Mouse (Mus musculus): Measurements from ENCODE around the gene Wdfy3. TPM values are rescaled to one million over a fixed set of nuclear protein-coding genes. Genes with fewer than 3 reads are reported as not detected.

Wdfy3 gene
- total and polyA plus RNA-seq, 2 experiments from 2014 or later: 18.2 to 89.2 TPM

DNA sequence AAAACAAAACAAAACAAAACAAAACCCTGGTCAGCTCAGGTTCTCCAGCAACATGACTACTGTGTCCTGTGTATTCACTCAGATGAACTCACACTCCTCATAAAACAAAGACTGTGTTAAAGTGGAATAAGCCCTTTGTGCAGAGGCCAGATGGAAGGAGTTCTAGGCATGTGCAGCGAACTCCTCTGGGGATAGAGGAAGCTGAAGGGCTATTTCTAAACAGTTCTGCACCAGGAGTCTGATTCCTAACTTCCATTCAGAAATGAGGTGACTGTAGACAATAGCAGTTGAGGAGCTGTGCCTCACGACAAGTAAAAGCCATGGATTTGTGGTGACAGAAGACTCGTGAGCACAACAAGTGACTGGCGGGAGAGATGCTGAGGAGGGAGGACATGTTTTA is 2.3 kb upstream of the Wdfy3 start:
- H3K4me1 ChIP-seq (ENCODE audit: insufficient read depth, low read length): peaks cover 9% of the 10 kb centered on the region; the same call in 1 of the 2 replicates
- DNase-seq (ENCODE audit: low spot score) (peak; percentile 22), ATAC-seq (ENCODE audit: low FRiP score) (no peak)
- no peak overlapping the region for H3K4me2 ChIP-seq (ENCODE audit: low read depth, low read length, poor library complexity, severe bottlenecking)
- H3K4me3 ChIP-seq (ENCODE audit: low read depth, low read length): no peak overlapping the region
- H3K36me3 ChIP-seq (ENCODE audit: insufficient read depth, low read length): no peaks in the 10 kb centered on the region; the same call in 1 of the 2 replicates
- no peaks in the 10 kb centered on the region for H3K9me3 ChIP-seq (ENCODE audit: low read length)
- no peak overlapping the region for H3K27ac ChIP-seq (ENCODE audit: low read depth, low read length)
- no peak overlapping the region for H3K9ac ChIP-seq (replicated peaks; ENCODE audit: low read length, poor library complexity, severe bottlenecking)
- WGBS: 30% methylated on average over 4 of the region's 4 CpGs
- H3K27me3 ChIP-seq (ENCODE audit: insufficient read depth, low read length): no peaks in the 10 kb centered on the region
- no peak for TF ChIP-seq CTCF (IDR thresholded peaks at IDR 0.05)

DNA sequence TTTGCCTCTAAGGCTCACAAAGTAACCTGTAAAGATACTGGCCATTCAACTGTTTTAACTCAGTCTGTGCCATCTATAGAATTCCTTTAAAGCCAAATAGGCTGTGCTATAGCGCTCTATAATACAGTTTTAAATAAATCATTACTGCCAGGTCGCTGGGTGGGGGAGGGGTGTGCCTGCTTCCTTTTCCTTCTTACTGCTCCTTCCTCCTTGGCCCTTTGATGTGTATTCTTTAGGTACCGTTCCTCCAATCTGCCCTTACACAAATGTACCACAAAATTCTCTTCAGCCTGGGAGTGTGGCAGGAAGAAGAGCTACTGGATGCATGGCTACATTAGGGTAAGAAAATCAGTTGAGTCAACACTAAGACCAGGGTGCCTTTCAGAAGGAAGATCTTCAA is 1.5 kb upstream of the Wdfy3 start:
- peaks cover 15% of the 10 kb centered on the region; the same call in 1 of the 2 replicates for H3K4me1 ChIP-seq (ENCODE audit: insufficient read depth, low read length)
- no peak overlapping the region for H3K9ac ChIP-seq (replicated peaks; ENCODE audit: low read length, poor library complexity, severe bottlenecking)
- H3K27ac ChIP-seq (ENCODE audit: low read depth, low read length): 0 out of 2 replicates have a peak overlapping the region, but pooled peaks have one; percentile 99
- WGBS: 30% methylated on average over 3 of the region's 3 CpGs
- H3K4me3 ChIP-seq (ENCODE audit: low read depth, low read length): no peak overlapping the region
- H3K36me3 ChIP-seq (ENCODE audit: insufficient read depth, low read length): no peaks in the 10 kb centered on the region; the same call in 1 of the 2 replicates
- H3K4me2 ChIP-seq (ENCODE audit: low read depth, low read length, poor library complexity, severe bottlenecking): peak overlapping the region; percentile 56; the same call in 1 of the 2 replicates
- no peaks in the 10 kb centered on the region for H3K27me3 ChIP-seq (ENCODE audit: insufficient read depth, low read length)
- no peaks in the 10 kb centered on the region for H3K9me3 ChIP-seq (ENCODE audit: low read length)
- ATAC-seq (ENCODE audit: low FRiP score): no peak
- DNase-seq (ENCODE audit: low spot score): no peak
- no peak for TF ChIP-seq CTCF (IDR thresholded peaks at IDR 0.05)

DNA sequence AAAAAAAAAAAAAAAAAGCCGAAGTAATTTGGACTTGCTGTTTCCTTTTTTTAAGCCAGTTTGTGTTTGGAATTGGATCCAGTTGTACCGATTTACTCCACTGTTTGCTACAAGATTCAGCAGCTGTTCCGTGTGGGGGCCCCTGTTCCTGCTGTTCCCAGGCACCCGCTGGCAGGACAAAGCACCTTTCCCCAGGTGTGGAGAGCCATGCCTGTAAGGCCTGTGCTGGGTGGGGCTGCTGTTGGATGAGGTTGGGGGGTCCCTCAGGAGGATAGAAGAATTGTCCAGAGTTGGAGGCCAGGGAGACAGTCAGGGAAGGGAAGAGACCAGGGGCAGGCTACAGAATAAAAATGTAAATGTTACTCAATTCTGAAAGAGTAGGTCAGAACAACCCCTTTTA is 1.1 kb upstream of the Wdfy3 start:
- ATAC-seq (ENCODE audit: low FRiP score): no peak

DNA sequence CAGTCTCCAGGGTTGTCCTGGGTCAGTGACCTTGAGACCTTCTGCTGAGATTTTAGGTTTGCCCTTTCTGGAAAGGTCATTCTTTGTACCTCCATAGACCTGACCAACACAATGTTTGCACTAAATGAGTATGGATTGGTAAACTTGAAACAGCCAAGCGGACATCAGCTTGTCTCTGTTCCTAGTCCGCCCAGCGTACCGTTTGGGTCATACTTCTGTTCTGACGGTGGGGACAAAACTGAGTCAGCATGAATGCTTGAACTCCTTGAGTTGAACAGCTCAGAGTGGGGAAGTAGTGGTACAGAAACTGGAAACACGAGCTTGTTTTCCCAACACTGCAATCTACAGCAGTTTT is 670 bp upstream of the Wdfy3 start:
- peak; percentile 40 for DNase-seq (ENCODE audit: low spot score)
- Histone ChIP-seq H3K4me1 (ENCODE audit: insufficient read depth, low read length) (peaks cover 15% of the 10 kb centered on the region; the same call in 1 of the 2 replicates), H3K27ac (ENCODE audit: low read depth, low read length) (peak overlapping the region; percentile 99), H3K4me2 (ENCODE audit: low read depth, low read length, poor library complexity, severe bottlenecking) (peak overlapping the region; percentile 56), H3K9me3 (ENCODE audit: low read length) (no peaks in the 10 kb centered on the region), H3K27me3 (ENCODE audit: insufficient read depth, low read length) (no peaks in the 10 kb centered on the region), H3K4me3 (ENCODE audit: low read depth, low read length) (peak overlapping the region; percentile 91), H3K36me3 (ENCODE audit: insufficient read depth, low read length) (no peaks in the 10 kb centered on the region; the same call in 1 of the 2 replicates), H3K9ac (replicated peaks; ENCODE audit: low read length, poor library complexity, severe bottlenecking) (peak overlapping the region; percentile 100)
- 10% methylated on average over 6 of the region's 6 CpGs for WGBS
- no peak for TF ChIP-seq CTCF (IDR thresholded peaks at IDR 0.05)
- 0 out of 2 replicates have a peak, but pooled peaks have one; percentile 0 for ATAC-seq (ENCODE audit: low FRiP score)

More for the DNA sequence above, 1.1 kb upstream of the Wdfy3 start:
- no peaks in the 10 kb centered on the region for H3K27me3 ChIP-seq (ENCODE audit: insufficient read depth, low read length)
- H3K9ac ChIP-seq (replicated peaks; ENCODE audit: low read length, poor library complexity, severe bottlenecking): peak overlapping the region; percentile 100; the same call in 1 of the 2 replicates
- peak overlapping the region; percentile 91; the same call in 1 of the 2 replicates for H3K4me3 ChIP-seq (ENCODE audit: low read depth, low read length)
- H3K4me2 ChIP-seq (ENCODE audit: low read depth, low read length, poor library complexity, severe bottlenecking): peak overlapping the region; percentile 56
- no peak for DNase-seq (ENCODE audit: low spot score)
- WGBS: 36% methylated on average over 4 of the region's 4 CpGs
- H3K4me1 ChIP-seq (ENCODE audit: insufficient read depth, low read length): peaks cover 15% of the 10 kb centered on the region; the same call in 1 of the 2 replicates
- peak overlapping the region; percentile 99; the same call in 1 of the 2 replicates for H3K27ac ChIP-seq (ENCODE audit: low read depth, low read length)
- no peaks in the 10 kb centered on the region; the same call in 1 of the 2 replicates for H3K36me3 ChIP-seq (ENCODE audit: insufficient read depth, low read length)
- TF ChIP-seq CTCF (IDR thresholded peaks at IDR 0.05): no peak
- no peaks in the 10 kb centered on the region for H3K9me3 ChIP-seq (ENCODE audit: low read length)

DNA sequence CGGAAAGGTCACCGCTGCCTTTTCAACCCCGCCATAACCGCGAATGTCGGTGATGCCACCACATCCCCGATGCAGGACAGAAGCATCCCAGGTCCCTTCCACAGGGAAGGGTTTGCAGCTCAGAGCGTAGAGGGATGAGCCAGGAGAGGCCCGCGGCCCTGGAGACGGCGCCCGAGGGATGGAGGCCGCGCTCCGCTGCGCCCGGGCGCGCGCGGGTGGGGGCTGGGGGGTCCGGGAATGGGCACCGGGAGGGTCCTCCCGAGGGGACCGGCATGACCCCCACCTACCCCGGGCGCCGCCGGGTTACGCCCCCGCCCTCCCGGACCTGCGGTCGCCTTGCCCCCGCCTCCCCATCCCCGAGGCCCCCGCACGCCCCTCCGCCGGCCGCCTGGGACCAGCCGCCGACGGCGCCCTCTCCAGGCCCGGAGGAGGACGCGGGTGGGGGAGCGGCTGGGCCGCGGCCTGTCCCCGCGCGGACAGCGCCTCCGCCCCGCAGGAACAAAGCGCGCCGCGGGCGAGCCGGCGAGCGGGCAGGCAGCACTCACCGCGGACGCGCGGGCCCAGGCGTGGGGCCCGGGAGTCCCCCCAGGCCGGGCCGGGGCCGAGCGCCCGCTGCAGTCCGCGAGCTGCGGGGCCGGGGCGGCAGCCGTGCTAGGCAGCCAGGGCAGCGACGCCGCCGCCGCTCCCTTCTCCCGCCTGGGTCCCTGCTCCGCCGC is 512 bp downstream of the Wdfy3 start:
- no peaks in the 10 kb centered on the region; the same call in 1 of the 2 replicates for H3K36me3 ChIP-seq (ENCODE audit: insufficient read depth, low read length)
- H3K4me2 ChIP-seq (ENCODE audit: low read depth, low read length, poor library complexity, severe bottlenecking): peak overlapping the region; percentile 56
- H3K9ac ChIP-seq (replicated peaks; ENCODE audit: low read length, poor library complexity, severe bottlenecking): peak overlapping the region; percentile 100
- DNase-seq (ENCODE audit: low spot score): peak; percentile 53
- 1% methylated on average over 51 of the region's 92 CpGs for WGBS
- H3K9me3 ChIP-seq (ENCODE audit: low read length): no peaks in the 10 kb centered on the region
- peak; percentile 16; the same call in 1 of the 2 replicates for TF ChIP-seq CTCF (IDR thresholded peaks at IDR 0.05)
- peak overlapping the region; percentile 91 for H3K4me3 ChIP-seq (ENCODE audit: low read depth, low read length)
- H3K27me3 ChIP-seq (ENCODE audit: insufficient read depth, low read length): no peaks in the 10 kb centered on the region
- H3K4me1 ChIP-seq (ENCODE audit: insufficient read depth, low read length): peaks cover 15% of the 10 kb centered on the region; the same call in 1 of the 2 replicates
- peak; percentile 81 for ATAC-seq (ENCODE audit: low FRiP score)
- peak overlapping the region; percentile 99 for H3K27ac ChIP-seq (ENCODE audit: low read depth, low read length)

DNA sequence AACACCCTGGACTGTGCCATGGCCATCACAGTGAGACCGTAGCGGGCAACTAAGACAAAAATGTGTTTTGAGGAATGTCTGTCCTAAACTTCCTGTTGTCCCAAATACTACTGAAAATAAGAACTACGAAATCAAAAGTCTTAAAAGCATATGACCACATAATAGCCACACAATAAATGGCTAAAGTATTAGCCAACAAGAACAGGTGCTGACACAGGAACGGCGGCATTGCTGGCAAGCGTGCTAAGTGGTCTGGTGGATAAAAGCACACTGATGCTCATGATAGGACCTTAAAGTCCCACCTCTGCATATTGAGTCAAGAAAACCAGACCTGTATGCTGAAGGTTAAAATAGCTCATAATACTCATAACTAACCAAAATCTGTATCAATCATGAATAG is 3.3 kb downstream of the Wdfy3 start:
- Histone ChIP-seq H3K9ac (replicated peaks; ENCODE audit: low read length, poor library complexity, severe bottlenecking) (no peak overlapping the region), H3K27me3 (ENCODE audit: insufficient read depth, low read length) (no peaks in the 10 kb centered on the region), H3K4me3 (ENCODE audit: low read depth, low read length) (no peak overlapping the region), H3K9me3 (ENCODE audit: low read length) (no peaks in the 10 kb centered on the region), H3K4me2 (ENCODE audit: low read depth, low read length, poor library complexity, severe bottlenecking) (no peak overlapping the region), H3K36me3 (ENCODE audit: insufficient read depth, low read length) (no peaks in the 10 kb centered on the region; the same call in 1 of the 2 replicates), H3K27ac (ENCODE audit: low read depth, low read length) (no peak overlapping the region), H3K4me1 (ENCODE audit: insufficient read depth, low read length) (peaks cover 23% of the 10 kb centered on the region)
- 94% methylated on average over 6 of the region's 6 CpGs for WGBS
- ATAC-seq (ENCODE audit: low FRiP score) (no peak), DNase-seq (ENCODE audit: low spot score) (no peak)
- TF ChIP-seq CTCF (IDR thresholded peaks at IDR 0.05): no peak
